Mouse (Mus musculus) mesoderm, embryonic 11.5 days (tissue): ENCODE measurements around the gene Slc41a3.

Experiments used
- DNase-seq: peaks from one replicate; pipeline ENCODE4 v3.0.0-alpha.2; 2012; ENCODE audit warnings: low read depth, low spot score

Gene Slc41a3

GRCm38 (mm10) chr6:90597592-90597991 is 6.9 kb upstream of the Slc41a3 start:
- DNase-seq: no peak

- no peak for DNase-seq
Measured at GRCm38 (mm10) chr6:90598197-90598596, 6.3 kb upstream of the Slc41a3 start.

- no peak for DNase-seq
Measured at GRCm38 (mm10) chr6:90600351-90600750, 4.2 kb upstream of the Slc41a3 start.

GRCm38 (mm10) chr6:90601736-90602135 is 2.8 kb upstream of the Slc41a3 start:
- no peak for DNase-seq

GRCm38 (mm10) chr6:90602304-90602703 is 2.2 kb upstream of the Slc41a3 start:
- no peak for DNase-seq

GRCm38 (mm10) chr6:90603126-90603525 is 1.4 kb upstream of the Slc41a3 start:
- DNase-seq: no peak

GRCm38 (mm10) chr6:90604130-90604529 is 395 bp upstream of the Slc41a3 start:
- DNase-seq: no peak

GRCm38 (mm10) chr6:90605298-90605665 is 757 bp downstream of the Slc41a3 start:
- no peak for DNase-seq

- DNase-seq: peak; percentile 88
Measured at GRCm38 (mm10) chr6:90606538-90606937, 2.0 kb downstream of the Slc41a3 start.

- DNase-seq: peak; percentile 83
Measured at GRCm38 (mm10) chr6:90607196-90607595, 2.7 kb downstream of the Slc41a3 start.

GRCm38 (mm10) chr6:90608186-90608585 is 3.7 kb downstream of the Slc41a3 start:
- peak; percentile 31 for DNase-seq

- no peak for DNase-seq
Measured at GRCm38 (mm10) chr6:90610248-90610647, 5.7 kb downstream of the Slc41a3 start.

GRCm38 (mm10) chr6:90613277-90613676 is 8.8 kb downstream of the Slc41a3 start:
- DNase-seq: no peak

GRCm38 (mm10) chr6:90615362-90615761 is 10.8 kb downstream of the Slc41a3 start:
- DNase-seq: no peak

- DNase-seq: no peak
Measured at GRCm38 (mm10) chr6:90615991-90616390, 11.5 kb downstream of the Slc41a3 start.

GRCm38 (mm10) chr6:90616481-90616880 is 12.0 kb downstream of the Slc41a3 start:
- DNase-seq: no peak

- no peak for DNase-seq
Measured at GRCm38 (mm10) chr6:90618274-90618673, 13.7 kb downstream of the Slc41a3 start.

- DNase-seq: no peak
Measured at GRCm38 (mm10) chr6:90618821-90619636, 14.5 kb downstream of the Slc41a3 start.

- no peak for DNase-seq
Measured at GRCm38 (mm10) chr6:90619936-90620335, 15.4 kb downstream of the Slc41a3 start.

GRCm38 (mm10) chr6:90620791-90621583 is 16.5 kb downstream of the Slc41a3 start:
- no peak for DNase-seq

GRCm38 (mm10) chr6:90621584-90621890 is 17.0 kb downstream of the Slc41a3 start:
- no peak for DNase-seq

- no peak for DNase-seq
Measured at GRCm38 (mm10) chr6:90622758-90623455, 18.4 kb downstream of the Slc41a3 start.
